Mouse (Mus musculus): Measurements from ENCODE around the gene Ankrd55. TPM values are rescaled to one million over a fixed set of nuclear protein-coding genes. Genes with fewer than 3 reads are reported as not detected.

The Ankrd55 gene
- polyA plus RNA-seq, 1 experiment from 2014 or later = 0.34 TPM

- 76% methylated on average over 1 of the region's 1 CpGs for WGBS
- H3K9ac ChIP-seq (ENCODE audit: low read depth, low read length) = no peak overlapping the region
- no peaks in the 10 kb centered on the region for H3K27me3 ChIP-seq (ENCODE audit: control insufficient read depth, insufficient read depth, low read length)
- H3K4me2 ChIP-seq (replicated peaks; ENCODE audit: low read depth, low read length) = no peak overlapping the region
- no peak for ATAC-seq (ENCODE audit: low FRiP score, low TSS enrichment)
- 0 out of 2 replicates have a peak, but pooled peaks cover 3% of the 10 kb centered on the region for H3K4me1 ChIP-seq (ENCODE audit: control insufficient read depth, insufficient read depth, low read length)
- H3K4me3 ChIP-seq (ENCODE audit: low read length) = no peak overlapping the region
- no peak overlapping the region for H3K27ac ChIP-seq (ENCODE audit: low read depth, low read length)
- no peaks in the 10 kb centered on the region for H3K36me3 ChIP-seq (ENCODE audit: control insufficient read depth, insufficient read depth, low read length)
- 0 out of 2 replicates have a peak, but pooled peaks cover 4% of the 10 kb centered on the region for H3K9me3 ChIP-seq (ENCODE audit: control insufficient read depth, low read length)
These were observed 1.1 kb upstream of the Ankrd55 start for GRCm38 (mm10) chr13:112287135-112287534.

GRCm38 (mm10) chr13:112287571-112288224, 553 bp upstream of the Ankrd55 start:
- Histone ChIP-seq H3K27me3 (ENCODE audit: control insufficient read depth, insufficient read depth, low read length) (no peaks in the 10 kb centered on the region), H3K36me3 (ENCODE audit: control insufficient read depth, insufficient read depth, low read length) (no peaks in the 10 kb centered on the region), H3K4me1 (ENCODE audit: control insufficient read depth, insufficient read depth, low read length) (0 out of 2 replicates have a peak, but pooled peaks cover 3% of the 10 kb centered on the region), H3K4me3 (ENCODE audit: low read length) (no peak overlapping the region), H3K27ac (ENCODE audit: low read depth, low read length) (no peak overlapping the region), H3K9me3 (ENCODE audit: control insufficient read depth, low read length) (0 out of 2 replicates have a peak, but pooled peaks cover 4% of the 10 kb centered on the region), H3K9ac (ENCODE audit: low read depth, low read length) (no peak overlapping the region), H3K4me2 (replicated peaks; ENCODE audit: low read depth, low read length) (peak overlapping the region; percentile 41)
- 49% methylated on average over 6 of the region's 6 CpGs for WGBS
- ATAC-seq (ENCODE audit: low FRiP score, low TSS enrichment) = 0 out of 2 replicates have a peak, but pooled peaks have one; percentile 7

- Histone ChIP-seq H3K4me1 (ENCODE audit: control insufficient read depth, insufficient read depth, low read length) (0 out of 2 replicates have a peak, but pooled peaks cover 3% of the 10 kb centered on the region), H3K36me3 (ENCODE audit: control insufficient read depth, insufficient read depth, low read length) (no peaks in the 10 kb centered on the region), H3K27me3 (ENCODE audit: control insufficient read depth, insufficient read depth, low read length) (no peaks in the 10 kb centered on the region), H3K9ac (ENCODE audit: low read depth, low read length) (no peak overlapping the region), H3K4me3 (ENCODE audit: low read length) (no peak overlapping the region), H3K27ac (ENCODE audit: low read depth, low read length) (no peak overlapping the region), H3K4me2 (replicated peaks; ENCODE audit: low read depth, low read length) (no peak overlapping the region), H3K9me3 (ENCODE audit: control insufficient read depth, low read length) (0 out of 2 replicates have a peak, but pooled peaks cover 4% of the 10 kb centered on the region)
- WGBS = 68% methylated on average over 9 of the region's 9 CpGs
- ATAC-seq (ENCODE audit: low FRiP score, low TSS enrichment) = no peak
These were observed 1.1 kb downstream of the Ankrd55 start for GRCm38 (mm10) chr13:112289338-112289737.

- Histone ChIP-seq H3K9ac (ENCODE audit: low read depth, low read length) (no peak overlapping the region), H3K27me3 (ENCODE audit: control insufficient read depth, insufficient read depth, low read length) (no peaks in the 10 kb centered on the region), H3K4me2 (replicated peaks; ENCODE audit: low read depth, low read length) (no peak overlapping the region), H3K4me3 (ENCODE audit: low read length) (no peak overlapping the region), H3K9me3 (ENCODE audit: control insufficient read depth, low read length) (no peaks in the 10 kb centered on the region), H3K4me1 (ENCODE audit: control insufficient read depth, insufficient read depth, low read length) (0 out of 2 replicates have a peak, but pooled peaks cover 3% of the 10 kb centered on the region), H3K36me3 (ENCODE audit: control insufficient read depth, insufficient read depth, low read length) (no peaks in the 10 kb centered on the region), H3K27ac (ENCODE audit: low read depth, low read length) (no peak overlapping the region)
- ATAC-seq (ENCODE audit: low FRiP score, low TSS enrichment) = no peak
- 75% methylated on average over 4 of the region's 4 CpGs for WGBS
These were observed 1.7 kb downstream of the Ankrd55 start for GRCm38 (mm10) chr13:112289981-112290380.

GRCm38 (mm10) chr13:112292489-112292888, 4.2 kb downstream of the Ankrd55 start:
- Histone ChIP-seq H3K9me3 (ENCODE audit: control insufficient read depth, low read length) (no peaks in the 10 kb centered on the region), H3K27me3 (ENCODE audit: control insufficient read depth, insufficient read depth, low read length) (no peaks in the 10 kb centered on the region), H3K4me1 (ENCODE audit: control insufficient read depth, insufficient read depth, low read length) (0 out of 2 replicates have a peak, but pooled peaks cover 3% of the 10 kb centered on the region), H3K9ac (ENCODE audit: low read depth, low read length) (no peak overlapping the region), H3K4me2 (replicated peaks; ENCODE audit: low read depth, low read length) (no peak overlapping the region), H3K36me3 (ENCODE audit: control insufficient read depth, insufficient read depth, low read length) (no peaks in the 10 kb centered on the region), H3K27ac (ENCODE audit: low read depth, low read length) (no peak overlapping the region), H3K4me3 (ENCODE audit: low read length) (no peak overlapping the region)
- 68% methylated on average over 4 of the region's 4 CpGs for WGBS
- ATAC-seq (ENCODE audit: low FRiP score, low TSS enrichment) = no peak

GRCm38 (mm10) chr13:112293092-112293491, 4.8 kb downstream of the Ankrd55 start:
- no peak for ATAC-seq (ENCODE audit: low FRiP score, low TSS enrichment)
- 95% methylated on average over 6 of the region's 6 CpGs for WGBS
- H3K9me3 ChIP-seq (ENCODE audit: control insufficient read depth, low read length) = no peaks in the 10 kb centered on the region

GRCm38 (mm10) chr13:112294446-112294845, 6.2 kb downstream of the Ankrd55 start:
- Histone ChIP-seq H3K4me3 (ENCODE audit: low read length) (no peak overlapping the region), H3K4me2 (replicated peaks; ENCODE audit: low read depth, low read length) (no peak overlapping the region), H3K4me1 (ENCODE audit: control insufficient read depth, insufficient read depth, low read length) (no peaks in the 10 kb centered on the region), H3K27me3 (ENCODE audit: control insufficient read depth, insufficient read depth, low read length) (no peaks in the 10 kb centered on the region), H3K36me3 (ENCODE audit: control insufficient read depth, insufficient read depth, low read length) (no peaks in the 10 kb centered on the region), H3K27ac (ENCODE audit: low read depth, low read length) (no peak overlapping the region), H3K9ac (ENCODE audit: low read depth, low read length) (no peak overlapping the region), H3K9me3 (ENCODE audit: control insufficient read depth, low read length) (no peaks in the 10 kb centered on the region)
- WGBS = 91% methylated on average over 6 of the region's 6 CpGs
- ATAC-seq (ENCODE audit: low FRiP score, low TSS enrichment) = no peak

More at GRCm38 (mm10) chr13:112293092-112293491, 4.8 kb downstream of the Ankrd55 start:
- Histone ChIP-seq H3K27me3 (ENCODE audit: control insufficient read depth, insufficient read depth, low read length) (no peaks in the 10 kb centered on the region), H3K36me3 (ENCODE audit: control insufficient read depth, insufficient read depth, low read length) (no peaks in the 10 kb centered on the region), H3K4me3 (ENCODE audit: low read length) (no peak overlapping the region), H3K4me1 (ENCODE audit: control insufficient read depth, insufficient read depth, low read length) (0 out of 2 replicates have a peak, but pooled peaks cover 1% of the 10 kb centered on the region), H3K4me2 (replicated peaks; ENCODE audit: low read depth, low read length) (no peak overlapping the region), H3K27ac (ENCODE audit: low read depth, low read length) (no peak overlapping the region), H3K9ac (ENCODE audit: low read depth, low read length) (no peak overlapping the region)

- Histone ChIP-seq H3K4me1 (ENCODE audit: control insufficient read depth, insufficient read depth, low read length) (no peaks in the 10 kb centered on the region), H3K4me3 (ENCODE audit: low read length) (no peak overlapping the region), H3K4me2 (replicated peaks; ENCODE audit: low read depth, low read length) (no peak overlapping the region), H3K27me3 (ENCODE audit: control insufficient read depth, insufficient read depth, low read length) (no peaks in the 10 kb centered on the region), H3K36me3 (ENCODE audit: control insufficient read depth, insufficient read depth, low read length) (no peaks in the 10 kb centered on the region), H3K27ac (ENCODE audit: low read depth, low read length) (no peak overlapping the region), H3K9ac (ENCODE audit: low read depth, low read length) (no peak overlapping the region), H3K9me3 (ENCODE audit: control insufficient read depth, low read length) (no peaks in the 10 kb centered on the region)
- ATAC-seq (ENCODE audit: low FRiP score, low TSS enrichment) = no peak
- 90% methylated on average over 6 of the region's 6 CpGs for WGBS
These were observed 9.5 kb downstream of the Ankrd55 start for GRCm38 (mm10) chr13:112297781-112298180.

GRCm38 (mm10) chr13:112303429-112303828, 15.2 kb downstream of the Ankrd55 start:
- WGBS = 95% methylated on average over 2 of the region's 2 CpGs
- H3K9me3 ChIP-seq (ENCODE audit: control insufficient read depth, low read length) = no peaks in the 10 kb centered on the region
- no peaks in the 10 kb centered on the region for H3K4me1 ChIP-seq (ENCODE audit: control insufficient read depth, insufficient read depth, low read length)
- no peak overlapping the region for H3K27ac ChIP-seq (ENCODE audit: low read depth, low read length)
- no peak overlapping the region for H3K4me3 ChIP-seq (ENCODE audit: low read length)
- H3K9ac ChIP-seq (ENCODE audit: low read depth, low read length) = no peak overlapping the region
- no peak for ATAC-seq (ENCODE audit: low FRiP score, low TSS enrichment)
- no peaks in the 10 kb centered on the region for H3K36me3 ChIP-seq (ENCODE audit: control insufficient read depth, insufficient read depth, low read length)
- no peaks in the 10 kb centered on the region for H3K27me3 ChIP-seq (ENCODE audit: control insufficient read depth, insufficient read depth, low read length)
- no peak overlapping the region for H3K4me2 ChIP-seq (replicated peaks; ENCODE audit: low read depth, low read length)
